Mouse (Mus musculus): ENCODE data around the gene Arhgap32. TPM values are rescaled to one million over a fixed set of nuclear protein-coding genes. Genes with fewer than 3 reads are reported as not detected.

Gene Arhgap32
- total and polyA plus RNA-seq, 3 experiments: 0.06 to 0.15 TPM; not detected in 1

DNA sequence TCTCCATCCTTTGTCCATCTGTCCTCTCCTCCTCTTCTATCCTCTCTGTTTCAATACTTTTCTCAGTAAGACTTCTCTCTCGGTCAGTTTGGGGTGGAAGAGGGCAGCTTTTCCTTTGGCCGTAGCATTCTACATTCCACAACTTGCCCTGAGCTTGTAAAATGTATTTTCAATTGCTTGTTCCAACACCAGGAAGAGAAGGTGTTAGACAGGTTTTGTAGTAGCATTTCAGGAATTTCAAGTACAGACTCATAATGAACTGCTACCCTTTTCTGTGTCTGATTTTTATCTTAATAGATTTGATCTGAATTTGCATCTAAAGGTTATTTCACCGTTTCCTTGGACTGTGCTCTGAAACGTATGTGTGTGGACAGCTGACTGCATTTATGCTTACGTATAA is 336 bp downstream of the Arhgap32 start:
- H3K27me3 ChIP-seq (ENCODE audit: control insufficient read depth in 1 of 2, insufficient read depth in 2 of 2, low read length in 2 of 2): peaks cover 3 to 4% of the 10 kb centered on the region in 2 experiments; a peak in 2 of 4 replicates
- H3K27ac ChIP-seq (ENCODE audit: control insufficient read depth, low read depth, low read length): no peak overlapping the region
- H3K9me3 ChIP-seq (replicated peaks; ENCODE audit: insufficient read depth, low read length): no peaks in the 10 kb centered on the region
- H3K36me3 ChIP-seq (ENCODE audit: control insufficient read depth in 1 of 2, insufficient read depth in 2 of 2, low read length in 2 of 2): no peaks in the 10 kb centered on the region
- TF ChIP-seq BHLHE40 (IDR thresholded peaks at IDR 0.05; ENCODE audit: borderline replicate concordance, low read depth, low read length) (no peak), USF1 (IDR thresholded peaks at IDR 0.05; ENCODE audit: low read depth, low read length) (no peak), RCOR1 (IDR thresholded peaks at IDR 0.05; ENCODE audit: low read depth, low read length) (no peak), GABPA (IDR thresholded peaks at IDR 0.05; ENCODE audit: low read depth, low read length) (no peak), MEF2A (IDR thresholded peaks at IDR 0.05; ENCODE audit: extremely low read depth, insufficient replicate concordance, low read depth, low read length, poor library complexity, severe bottlenecking) (no peak), MYC (IDR thresholded peaks at IDR 0.05; ENCODE audit: low read depth, low read length) (no peak), EP300 (IDR thresholded peaks at IDR 0.05; ENCODE audit: low read depth in 1 of 2, low read length in 2 of 2) (no peak), USF2 (IDR thresholded peaks at IDR 0.05; ENCODE audit: borderline replicate concordance in 1 of 2, insufficient read depth in 1 of 2, low read depth in 1 of 2, low read length in 2 of 2) (no peak), POLR2AphosphoS2 (IDR thresholded peaks at IDR 0.05; ENCODE audit: low read length) (no peak), ETS1 (IDR thresholded peaks at IDR 0.05; ENCODE audit: low read depth, low read length) (no peak), GATA1 (IDR thresholded peaks at IDR 0.05; ENCODE audit: low read depth, low read length) (no peak), POLR2AphosphoS5 (IDR thresholded peaks at IDR 0.05; ENCODE audit: borderline replicate concordance, low read depth, low read length) (no peak), E2F4 (IDR thresholded peaks at IDR 0.05; ENCODE audit: borderline replicate concordance, low read depth, low read length) (no peak), NRF1 (IDR thresholded peaks at IDR 0.05; ENCODE audit: insufficient read depth, low read depth, low read length, poor library complexity, severe bottlenecking) (no peak)
- no peak overlapping the region for H3K9ac ChIP-seq (ENCODE audit: control insufficient read depth, low read depth, low read length, poor library complexity, severe bottlenecking)
- DNase-seq (ENCODE audit: low read depth, low spot score): no peak
- H3K4me1 ChIP-seq (ENCODE audit: control insufficient read depth in 1 of 2, insufficient read depth in 2 of 2, low read length in 2 of 2): no peaks in the 10 kb centered on the region
- H3K4me3 ChIP-seq (ENCODE audit: control insufficient read depth in 1 of 2, insufficient read depth in 1 of 2, low read depth in 2 of 2, low read length in 2 of 2): no peak overlapping the region
- no peaks in the 10 kb centered on the region for H3K79me2 ChIP-seq (ENCODE audit: control insufficient read depth, insufficient read depth, low read length, poor library complexity)

DNA sequence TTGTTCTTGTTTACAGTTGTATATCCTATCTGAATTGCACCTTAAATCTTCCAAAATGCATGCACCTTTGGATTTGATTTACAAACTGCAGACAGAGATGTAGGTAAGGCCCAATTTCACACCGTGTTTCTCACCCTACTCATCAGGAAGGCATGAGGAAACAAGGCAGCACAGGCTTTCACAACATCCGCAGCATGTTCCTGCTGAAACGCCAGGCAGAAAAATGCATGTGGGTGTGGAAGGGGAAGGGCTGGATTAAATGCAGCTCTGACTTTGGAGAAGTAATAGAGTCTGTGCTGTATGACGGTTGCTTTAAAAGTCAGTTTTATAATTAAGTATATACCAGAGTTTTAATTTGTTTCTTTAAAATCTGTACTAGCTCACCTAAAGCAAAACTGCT is 1.9 kb downstream of the Arhgap32 start:
- H3K4me1 ChIP-seq (ENCODE audit: control insufficient read depth in 1 of 2, insufficient read depth in 2 of 2, low read length in 2 of 2): no peaks in the 10 kb centered on the region
- H3K4me3 ChIP-seq (ENCODE audit: control insufficient read depth in 1 of 2, insufficient read depth in 1 of 2, low read depth in 2 of 2, low read length in 2 of 2): no peak overlapping the region
- no peak overlapping the region for H3K9ac ChIP-seq (ENCODE audit: control insufficient read depth, low read depth, low read length, poor library complexity, severe bottlenecking)
- no peaks in the 10 kb centered on the region for H3K36me3 ChIP-seq (ENCODE audit: control insufficient read depth in 1 of 2, insufficient read depth in 2 of 2, low read length in 2 of 2)
- H3K27ac ChIP-seq (ENCODE audit: control insufficient read depth, low read depth, low read length): no peak overlapping the region
- DNase-seq (ENCODE audit: low read depth, low spot score): no peak
- H3K9me3 ChIP-seq (replicated peaks; ENCODE audit: insufficient read depth, low read length): no peaks in the 10 kb centered on the region
- TF ChIP-seq BHLHE40 (IDR thresholded peaks at IDR 0.05; ENCODE audit: borderline replicate concordance, low read depth, low read length): no peak
- no peak for TF ChIP-seq MAX (IDR thresholded peaks at IDR 0.05; ENCODE audit: low read length)
- no peak for TF ChIP-seq HCFC1 (IDR thresholded peaks at IDR 0.05; ENCODE audit: low read depth, low read length)
- no peak for TF ChIP-seq MYC (IDR thresholded peaks at IDR 0.05; ENCODE audit: low read depth, low read length)
- no peak for TF ChIP-seq JUND (IDR thresholded peaks at IDR 0.05; ENCODE audit: low read depth, low read length)
- no peaks in the 10 kb centered on the region for H3K79me2 ChIP-seq (ENCODE audit: control insufficient read depth, insufficient read depth, low read length, poor library complexity)
- peaks cover 0 to 1% of the 10 kb centered on the region in 2 experiments; a peak in 1 of 4 replicates for H3K27me3 ChIP-seq (ENCODE audit: control insufficient read depth in 1 of 2, insufficient read depth in 2 of 2, low read length in 2 of 2)
